Mouse (Mus musculus): ENCODE data around the gene Gm20388.

- TF ChIP-seq TAL1 (IDR thresholded peaks at IDR 0.05; ENCODE audit: low read length) = no peak
- no peak for TF ChIP-seq GATA1 (IDR thresholded peaks at IDR 0.05; ENCODE audit: low read length)
These were observed 3278.2 kb downstream of the Gm20388 start for GRCm38 (mm10) chr8:123188841-123189240.

Data from erythroblast, embryonic 14.5 days (primary cell).